Mouse (Mus musculus) 416B (cell line): ENCODE data around the gene Rilp.

Source experiments
- DNase-seq: peaks from one replicate; pipeline ENCODE4 v3.0.0; 2011; ENCODE audit warnings: low read depth

Rilp gene

GRCm38 (mm10) chr11:75494296-75495049 lies 15.4 kb upstream of the Rilp start:
- DNase-seq = peak; percentile 52

GRCm38 (mm10) chr11:75498126-75498525 lies 11.8 kb upstream of the Rilp start:
- DNase-seq = no peak

GRCm38 (mm10) chr11:75508162-75508561 lies 1.7 kb upstream of the Rilp start:
- no peak for DNase-seq

- no peak for DNase-seq
Observed at GRCm38 (mm10) chr11:75508904-75509303, 990 bp upstream of the Rilp start.

GRCm38 (mm10) chr11:75510627-75510993 lies 716 bp downstream of the Rilp start:
- DNase-seq = peak; percentile 24

GRCm38 (mm10) chr11:75511213-75511612 lies 1.3 kb downstream of the Rilp start:
- DNase-seq = no peak

- DNase-seq = peak; percentile 43
Observed at GRCm38 (mm10) chr11:75512301-75513018, 2.6 kb downstream of the Rilp start.

GRCm38 (mm10) chr11:75513336-75513735 lies 3.4 kb downstream of the Rilp start, which contains the start of gene Scarf1:
Gene Scarf1 (plus strand): TSS chr11:75513540.
- DNase-seq = no peak

- DNase-seq = no peak
Observed at GRCm38 (mm10) chr11:75515186-75515585, 5.3 kb downstream of the Rilp start.

- no peak for DNase-seq
Observed at GRCm38 (mm10) chr11:75519834-75520633, 10.1 kb downstream of the Rilp start.

GRCm38 (mm10) chr11:75521609-75522008 lies 11.7 kb downstream of the Rilp start:
- DNase-seq = no peak

GRCm38 (mm10) chr11:75522793-75523192 lies 12.9 kb downstream of the Rilp start:
- DNase-seq = no peak

GRCm38 (mm10) chr11:75525531-75526125 lies 15.7 kb downstream of the Rilp start:
- DNase-seq = no peak

- no peak for DNase-seq
Observed at GRCm38 (mm10) chr11:75526943-75527342, 17.0 kb downstream of the Rilp start.

- DNase-seq = no peak
Observed at GRCm38 (mm10) chr11:75529771-75530170, 19.9 kb downstream of the Rilp start.

- peak; percentile 87 for DNase-seq
Observed at GRCm38 (mm10) chr11:75530325-75530724, 20.4 kb downstream of the Rilp start.

- no peak for DNase-seq
Observed at GRCm38 (mm10) chr11:75530845-75531373, 21.0 kb downstream of the Rilp start.

GRCm38 (mm10) chr11:75531469-75532242 lies 21.8 kb downstream of the Rilp start, which contains the start of gene Slc43a2:
Gene Slc43a2 (plus strand): TSS chr11:75531694.
- DNase-seq = peak; percentile 95

GRCm38 (mm10) chr11:75532340-75533277 lies 22.7 kb downstream of the Rilp start:
- peak; percentile 93 for DNase-seq
